Mouse (Mus musculus) macrophage (primary cell): ENCODE data around the gene Tctex1d1. TPM values are rescaled to one million over a fixed set of nuclear protein-coding genes. Genes with fewer than 3 reads are reported as not detected.

Experiments
- polyA plus RNA-seq: library from polyadenylated mRNA; stranded (reverse); fragments of 250-400 nt; gene quantifications from 3 replicates; pipeline ENCODE4 v1.2.4, GENCODE M21; 2018; ENCODE audit warnings: inconsistent platforms

The Tctex1d1 gene
- polyA plus RNA-seq, 1 experiment from 2014 or later: not detected

Other genes with a start within 250 kb of the Tctex1d1 start
- 0.10 to 0.33 TPM (median 0.11 TPM) in 3 replicates for gene Sgip1, start 237.3 kb upstream of the Tctex1d1 start, polyA plus RNA-seq
- not detected in 3 replicates for gene Insl5, start 48.2 kb downstream of the Tctex1d1 start, polyA plus RNA-seq
- 21.6 to 42.7 TPM (median 27.8 TPM) in 3 replicates for gene Mier1, start 135.8 kb downstream of the Tctex1d1 start, polyA plus RNA-seq
- 0.31 to 0.56 TPM (median 0.40 TPM) in 3 replicates for gene Wdr78, start 135.9 kb downstream of the Tctex1d1 start, polyA plus RNA-seq
- 4.3 to 8.3 TPM (median 5.8 TPM) in 3 replicates for gene Slc35d1, start 236.6 kb downstream of the Tctex1d1 start, polyA plus RNA-seq